Mouse (Mus musculus): ENCODE results near the gene Lrrc20. TPM values are rescaled to one million over a fixed set of nuclear protein-coding genes. Genes with fewer than 3 reads are reported as not detected.
"Not testable (repeated sequence)": the region's sequence is repeated elsewhere in the genome, so short reads cannot be mapped to it uniquely, and the experiment has no call there.

Gene Lrrc20
- polyA plus RNA-seq, 1 experiment from 2014 or later, result 10.9 TPM

GRCm38 (mm10) chr10:61448834-61449233, 26.8 kb upstream of the Lrrc20 start:
- no peaks in the 10 kb centered on the region for H3K27me3 ChIP-seq
- no peaks in the 10 kb centered on the region; the same call in none of the 2 replicates for H3K36me3 ChIP-seq
- peaks cover 55% of the 10 kb centered on the region for H3K4me1 ChIP-seq
- no peak overlapping the region for H3K4me2 ChIP-seq (replicated peaks)
- WGBS, result 73% methylated on average over 3 of the region's 3 CpGs
- H3K4me3 ChIP-seq, result no peak overlapping the region
- ATAC-seq (ENCODE audit: insufficient number of reproducible peaks, insufficient read depth, low FRiP score, low TSS enrichment), result no peak
- no peaks in the 10 kb centered on the region for H3K9me3 ChIP-seq
- no peak overlapping the region for H3K27ac ChIP-seq
- H3K9ac ChIP-seq, result no peak overlapping the region

GRCm38 (mm10) chr10:61451463-61451930, 24.1 kb upstream of the Lrrc20 start:
- no peak for ATAC-seq (ENCODE audit: insufficient number of reproducible peaks, insufficient read depth, low FRiP score, low TSS enrichment)
- Histone ChIP-seq H3K4me3 (peak overlapping the region; percentile 96), H3K9me3 (no peaks in the 10 kb centered on the region), H3K4me1 (peaks cover 39% of the 10 kb centered on the region), H3K36me3 (no peaks in the 10 kb centered on the region; the same call in none of the 2 replicates), H3K9ac (peak overlapping the region; percentile 92), H3K4me2 (replicated peaks) (peak overlapping the region; percentile 86), H3K27ac (peak overlapping the region; percentile 41; the same call in 1 of the 2 replicates), H3K27me3 (no peaks in the 10 kb centered on the region)
- 4% methylated on average over 8 of the region's 8 CpGs for WGBS

- Histone ChIP-seq H3K4me2 (replicated peaks) (peak overlapping the region; percentile 86), H3K9ac (peak overlapping the region; percentile 92), H3K27me3 (no peaks in the 10 kb centered on the region), H3K4me1 (peaks cover 33% of the 10 kb centered on the region), H3K36me3 (no peaks in the 10 kb centered on the region; the same call in 1 of the 2 replicates), H3K4me3 (peak overlapping the region; percentile 96), H3K9me3 (no peaks in the 10 kb centered on the region), H3K27ac (peak overlapping the region; percentile 78)
- under 1% methylated on average over 62 of the region's 62 CpGs for WGBS
- ATAC-seq (ENCODE audit: insufficient number of reproducible peaks, insufficient read depth, low FRiP score, low TSS enrichment), result peak; percentile 62
Observed at GRCm38 (mm10) chr10:61451931-61452617, 23.5 kb upstream of the Lrrc20 start.

- peak within 1 kb of the TSS; percentile 92 for H3K9ac ChIP-seq
- peaks cover 30% of the 10 kb centered on the region for H3K4me1 ChIP-seq
- peak within 1 kb of the TSS; percentile 96 for H3K4me3 ChIP-seq
- no peaks in the 10 kb centered on the region; the same call in 1 of the 2 replicates for H3K36me3 ChIP-seq
- peak within 1 kb of the TSS; percentile 78 for H3K27ac ChIP-seq
- no peaks in the 10 kb centered on the region for H3K27me3 ChIP-seq
- no peaks in the 10 kb centered on the region for H3K9me3 ChIP-seq
- peak within 1 kb of the TSS; percentile 86 for H3K4me2 ChIP-seq (replicated peaks)
- under 1% methylated on average over 34 of the region's 36 CpGs for WGBS
- peak; percentile 93 for ATAC-seq (ENCODE audit: insufficient number of reproducible peaks, insufficient read depth, low FRiP score, low TSS enrichment)
Observed at GRCm38 (mm10) chr10:61452645-61453044, 23.0 kb upstream of the Lrrc20 start, which contains the start of gene Eif4ebp2. Gene Eif4ebp2 (minus strand): TSS chr10:61452661.

GRCm38 (mm10) chr10:61453171-61453570, 22.4 kb upstream of the Lrrc20 start:
- 89% methylated on average over 3 of the region's 3 CpGs for WGBS
- not testable (repeated sequence) for H3K27ac ChIP-seq; ATAC-seq (ENCODE audit: insufficient number of reproducible peaks, insufficient read depth, low FRiP score, low TSS enrichment); H3K9ac ChIP-seq; H3K27me3 ChIP-seq; H3K36me3 ChIP-seq; H3K9me3 ChIP-seq
- Histone ChIP-seq H3K4me1 (peaks cover 27% of the 10 kb centered on the region), H3K4me2 (replicated peaks) (peak overlapping the region; percentile 35), H3K4me3 (peak overlapping the region; percentile 96)

- H3K27ac ChIP-seq, result no peak overlapping the region
- no peak for ATAC-seq (ENCODE audit: insufficient number of reproducible peaks, insufficient read depth, low FRiP score, low TSS enrichment)
- H3K9me3 ChIP-seq, result no peaks in the 10 kb centered on the region
- no peak overlapping the region for H3K4me2 ChIP-seq (replicated peaks)
- H3K36me3 ChIP-seq, result no peaks in the 10 kb centered on the region
- H3K4me1 ChIP-seq, result no peaks in the 10 kb centered on the region
- no peak overlapping the region for H3K4me3 ChIP-seq
- H3K27me3 ChIP-seq, result no peaks in the 10 kb centered on the region
- no peak overlapping the region for H3K9ac ChIP-seq
- WGBS, result 60% methylated on average over 3 of the region's 3 CpGs
Observed at GRCm38 (mm10) chr10:61457182-61457581, 18.4 kb upstream of the Lrrc20 start.

- no peak overlapping the region for H3K4me3 ChIP-seq
- H3K27ac ChIP-seq, result no peak overlapping the region
- no peak overlapping the region for H3K9ac ChIP-seq
- no peak for ATAC-seq (ENCODE audit: insufficient number of reproducible peaks, insufficient read depth, low FRiP score, low TSS enrichment)
- no peaks in the 10 kb centered on the region for H3K27me3 ChIP-seq
- H3K4me1 ChIP-seq, result no peaks in the 10 kb centered on the region
- H3K36me3 ChIP-seq, result no peaks in the 10 kb centered on the region
- no peaks in the 10 kb centered on the region for H3K9me3 ChIP-seq
- H3K4me2 ChIP-seq (replicated peaks), result no peak overlapping the region
- 80% methylated on average over 4 of the region's 4 CpGs for WGBS
Observed at GRCm38 (mm10) chr10:61465009-61465408, 10.6 kb upstream of the Lrrc20 start.

GRCm38 (mm10) chr10:61466242-61466641, 9.4 kb upstream of the Lrrc20 start:
- no peak overlapping the region for H3K4me3 ChIP-seq
- H3K9me3 ChIP-seq, result no peaks in the 10 kb centered on the region
- H3K36me3 ChIP-seq, result no peaks in the 10 kb centered on the region
- WGBS, result 65% methylated on average over 8 of the region's 8 CpGs
- no peak overlapping the region for H3K27ac ChIP-seq
- H3K4me1 ChIP-seq, result no peaks in the 10 kb centered on the region
- H3K27me3 ChIP-seq, result no peaks in the 10 kb centered on the region
- no peak overlapping the region for H3K9ac ChIP-seq
- no peak overlapping the region for H3K4me2 ChIP-seq (replicated peaks)
- no peak for ATAC-seq (ENCODE audit: insufficient number of reproducible peaks, insufficient read depth, low FRiP score, low TSS enrichment)

- no peaks in the 10 kb centered on the region for H3K9me3 ChIP-seq
- no peaks in the 10 kb centered on the region for H3K4me1 ChIP-seq
- H3K4me3 ChIP-seq, result no peak overlapping the region
- no peak overlapping the region for H3K9ac ChIP-seq
- no peak overlapping the region for H3K4me2 ChIP-seq (replicated peaks)
- WGBS, result 33% methylated on average over 5 of the region's 5 CpGs
- no peak overlapping the region for H3K27ac ChIP-seq
- H3K36me3 ChIP-seq, result no peaks in the 10 kb centered on the region
- no peaks in the 10 kb centered on the region for H3K27me3 ChIP-seq
- no peak for ATAC-seq (ENCODE audit: insufficient number of reproducible peaks, insufficient read depth, low FRiP score, low TSS enrichment)
Observed at GRCm38 (mm10) chr10:61466873-61467272, 8.7 kb upstream of the Lrrc20 start.

GRCm38 (mm10) chr10:61468900-61469299, 6.7 kb upstream of the Lrrc20 start:
- Histone ChIP-seq H3K4me1 (no peaks in the 10 kb centered on the region), H3K4me3 (no peak overlapping the region), H3K27ac (no peak overlapping the region), H3K9me3 (no peaks in the 10 kb centered on the region), H3K9ac (no peak overlapping the region), H3K27me3 (no peaks in the 10 kb centered on the region), H3K4me2 (replicated peaks) (no peak overlapping the region), H3K36me3 (no peaks in the 10 kb centered on the region)
- WGBS, result 72% methylated on average over 7 of the region's 7 CpGs
- ATAC-seq (ENCODE audit: insufficient number of reproducible peaks, insufficient read depth, low FRiP score, low TSS enrichment), result no peak

GRCm38 (mm10) chr10:61473640-61474039, 2.0 kb upstream of the Lrrc20 start:
- no peak overlapping the region for H3K9ac ChIP-seq
- no peak overlapping the region for H3K4me2 ChIP-seq (replicated peaks)
- ATAC-seq (ENCODE audit: insufficient number of reproducible peaks, insufficient read depth, low FRiP score, low TSS enrichment), result no peak
- WGBS, result 71% methylated on average over 3 of the region's 3 CpGs
- H3K4me3 ChIP-seq, result no peak overlapping the region
- no peaks in the 10 kb centered on the region for H3K27me3 ChIP-seq
- H3K27ac ChIP-seq, result no peak overlapping the region
- H3K36me3 ChIP-seq, result no peaks in the 10 kb centered on the region
- H3K9me3 ChIP-seq, result no peaks in the 10 kb centered on the region
- peaks cover 13% of the 10 kb centered on the region for H3K4me1 ChIP-seq

- no peaks in the 10 kb centered on the region for H3K9me3 ChIP-seq
- H3K36me3 ChIP-seq, result no peaks in the 10 kb centered on the region
- peaks cover 13% of the 10 kb centered on the region for H3K4me1 ChIP-seq
- no peak for ATAC-seq (ENCODE audit: insufficient number of reproducible peaks, insufficient read depth, low FRiP score, low TSS enrichment)
- peak overlapping the region; percentile 87; the same call in 1 of the 2 replicates for H3K4me2 ChIP-seq (replicated peaks)
- no peak overlapping the region for H3K4me3 ChIP-seq
- H3K27ac ChIP-seq, result no peak overlapping the region
- no peaks in the 10 kb centered on the region for H3K27me3 ChIP-seq
- H3K9ac ChIP-seq, result no peak overlapping the region
- WGBS, result 78% methylated on average over 1 of the region's 1 CpGs
Observed at GRCm38 (mm10) chr10:61474344-61474743, 1.3 kb upstream of the Lrrc20 start.
